Mouse (Mus musculus): ENCODE results near the gene Dnm3. TPM values are rescaled to one million over a fixed set of nuclear protein-coding genes. Genes with fewer than 3 reads are reported as not detected.

The Dnm3 gene
- polyA plus RNA-seq, 1 experiment, result 3.0 TPM

DNA sequence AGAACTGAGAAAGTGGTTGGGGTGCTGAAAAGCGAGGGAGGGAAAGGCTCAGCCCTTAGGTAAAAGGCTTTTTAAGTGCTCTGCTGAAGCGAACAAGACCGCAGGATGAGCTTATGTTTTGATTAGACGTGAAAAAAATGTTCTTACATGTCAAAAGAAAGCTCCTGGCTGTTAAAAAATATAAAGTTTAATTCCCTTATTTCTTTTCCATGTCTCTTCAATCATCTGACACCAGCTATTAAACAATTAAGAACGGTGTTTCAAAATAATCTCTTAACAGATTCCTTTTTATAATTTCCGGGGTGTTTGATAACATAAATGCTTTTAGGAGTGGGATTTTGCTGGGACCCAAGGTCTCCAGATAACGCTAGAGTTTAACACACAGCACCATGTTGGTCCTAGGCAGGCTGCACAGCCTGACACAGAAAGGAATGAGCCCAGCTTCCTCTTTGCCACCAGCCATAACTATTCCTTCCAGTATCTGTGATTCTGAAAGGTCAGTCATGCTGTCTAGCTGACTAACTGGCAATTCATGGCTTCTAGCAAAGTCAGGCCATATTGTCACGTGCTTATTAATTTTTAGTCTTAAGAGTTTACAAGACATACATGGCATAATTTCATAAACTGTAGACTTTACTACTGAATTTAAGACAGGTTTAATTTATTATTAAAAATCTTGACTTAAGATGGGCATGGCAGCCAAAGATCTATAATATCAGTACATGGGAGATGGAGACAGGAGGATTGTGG is 383.1 kb downstream of the Dnm3 start:
- Histone ChIP-seq H3K27me3 (ENCODE audit: control insufficient read depth, insufficient read depth, insufficient read length) (no peaks in the 10 kb centered on the region), H3ac (ENCODE audit: control insufficient read depth, insufficient read length) (no peak overlapping the region), H3K4me3 (no peak overlapping the region), H3K4me2 (ENCODE audit: low read depth) (peak overlapping the region; percentile 53), H3K36me3 (ENCODE audit: control insufficient read depth, insufficient read depth) (no peaks in the 10 kb centered on the region), H3K79me2 (ENCODE audit: control insufficient read depth, insufficient read depth) (no peaks in the 10 kb centered on the region)
- TF ChIP-seq POLR2AphosphoS2 (IDR thresholded peaks at IDR 0.05; ENCODE audit: insufficient read length, low read depth) (no peak), MAX (IDR thresholded peaks at IDR 0.05; ENCODE audit: low read depth) (no peak), USF1 (IDR thresholded peaks at IDR 0.05; ENCODE audit: low read depth) (no peak)

GRCm38 (mm10) chr1:162093806-162094522 is 383.9 kb downstream of the Dnm3 start:
- no peak for TF ChIP-seq USF1 (IDR thresholded peaks at IDR 0.05; ENCODE audit: low read depth)
- TF ChIP-seq SRF (IDR thresholded peaks at IDR 0.05; ENCODE audit: control insufficient read depth, insufficient read length, low read depth), result no peak
- TF ChIP-seq POLR2A (IDR thresholded peaks at IDR 0.05; ENCODE audit: insufficient read length, low read depth), result no peak
- TF ChIP-seq E2F4 (IDR thresholded peaks at IDR 0.05; ENCODE audit: insufficient read depth), result no peak
- no peak for TF ChIP-seq MAX (IDR thresholded peaks at IDR 0.05; ENCODE audit: low read depth)
- TF ChIP-seq MYOD1 (IDR thresholded peaks at IDR 0.05; ENCODE audit: control insufficient read depth in 1 of 3, insufficient read length in 2 of 3, low read depth in 2 of 3), result no peak
- no peak for TF ChIP-seq TCF3 (IDR thresholded peaks at IDR 0.05; ENCODE audit: insufficient read length, low read depth)
- no peak for TF ChIP-seq MYOG (IDR thresholded peaks at IDR 0.05; ENCODE audit: control insufficient read depth in 1 of 3, insufficient read depth in 1 of 3, insufficient read length in 2 of 3, low read depth in 2 of 3)
- TF ChIP-seq CEBPB (IDR thresholded peaks at IDR 0.05; ENCODE audit: insufficient read depth, poor library complexity, severe bottlenecking), result no peak
- no peak for TF ChIP-seq POLR2AphosphoS2 (IDR thresholded peaks at IDR 0.05; ENCODE audit: insufficient read length, low read depth)
- no peak for TF ChIP-seq TCF12 (IDR thresholded peaks at IDR 0.05; ENCODE audit: insufficient read depth, poor library complexity, severe bottlenecking)
- no peak for TF ChIP-seq REST (IDR thresholded peaks at IDR 0.05; ENCODE audit: insufficient read depth, insufficient read length)
- Histone ChIP-seq H3K4me3 (no peak overlapping the region), H3K27me3 (ENCODE audit: control insufficient read depth, insufficient read depth, insufficient read length) (no peaks in the 10 kb centered on the region), H3K36me3 (ENCODE audit: control insufficient read depth, insufficient read depth) (no peaks in the 10 kb centered on the region), H3K79me2 (ENCODE audit: control insufficient read depth, insufficient read depth) (no peaks in the 10 kb centered on the region), H3K4me2 (ENCODE audit: low read depth) (peak overlapping the region; percentile 53), H3ac (ENCODE audit: control insufficient read depth, insufficient read length) (no peak overlapping the region)

DNA sequence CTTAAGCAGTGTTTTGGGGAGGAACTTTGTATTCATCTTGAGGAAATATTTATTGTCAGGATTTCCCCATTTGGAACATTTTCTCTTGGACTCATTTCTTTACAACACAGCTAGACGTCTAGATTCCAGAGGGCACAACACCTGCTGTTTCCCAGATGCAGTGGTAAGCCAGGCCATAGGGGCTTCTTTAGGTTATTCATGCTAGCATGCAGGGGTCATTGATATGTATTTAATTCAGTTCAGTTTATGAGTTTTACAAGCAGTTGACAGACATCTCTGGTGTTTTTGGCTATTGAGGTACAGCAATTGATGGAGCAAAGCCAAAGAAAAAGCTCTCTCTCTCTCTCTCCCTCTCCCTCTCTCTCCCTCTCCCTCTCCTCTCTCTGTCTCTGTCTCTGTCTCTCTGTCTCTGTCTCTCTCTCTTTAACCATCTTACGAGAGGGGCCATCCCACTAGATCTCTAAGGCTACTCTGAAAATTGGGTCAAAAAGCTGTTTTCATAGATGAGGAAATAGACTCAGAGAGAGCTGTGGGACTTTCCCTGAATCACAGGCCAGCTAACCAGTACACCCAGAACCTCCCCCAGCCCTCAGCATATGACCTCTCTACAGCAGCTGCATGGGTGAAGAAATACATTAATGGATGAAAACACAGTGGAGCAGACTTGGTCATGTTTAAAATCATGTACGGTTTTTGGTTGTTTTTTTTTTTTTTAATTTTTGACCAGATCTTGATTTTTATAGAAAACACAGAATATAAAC is 384.8 kb downstream of the Dnm3 start:
- H3K4me3 ChIP-seq, result no peak overlapping the region
- TF ChIP-seq REST (IDR thresholded peaks at IDR 0.05; ENCODE audit: insufficient read depth, insufficient read length) (no peak), POLR2A (IDR thresholded peaks at IDR 0.05; ENCODE audit: insufficient read length, low read depth) (no peak), E2F4 (IDR thresholded peaks at IDR 0.05; ENCODE audit: insufficient read depth) (no peak), USF1 (IDR thresholded peaks at IDR 0.05; ENCODE audit: low read depth) (no peak), MYOD1 (IDR thresholded peaks at IDR 0.05; ENCODE audit: control insufficient read depth in 1 of 3, insufficient read length in 2 of 3, low read depth in 2 of 3) (peak in 1 of 3 experiments; percentile 52), TCF12 (IDR thresholded peaks at IDR 0.05; ENCODE audit: insufficient read depth, poor library complexity, severe bottlenecking) (no peak)
- H3K36me3 ChIP-seq (ENCODE audit: control insufficient read depth, insufficient read depth), result no peaks in the 10 kb centered on the region
- no peak overlapping the region for H3ac ChIP-seq (ENCODE audit: control insufficient read depth, insufficient read length)
- H3K4me2 ChIP-seq (ENCODE audit: low read depth), result peak overlapping the region; percentile 53
- no peaks in the 10 kb centered on the region for H3K27me3 ChIP-seq (ENCODE audit: control insufficient read depth, insufficient read depth, insufficient read length)
- no peaks in the 10 kb centered on the region for H3K79me2 ChIP-seq (ENCODE audit: control insufficient read depth, insufficient read depth)

- H3K79me2 ChIP-seq (ENCODE audit: control insufficient read depth, insufficient read depth), result no peaks in the 10 kb centered on the region
These were observed 385.4 kb downstream of the Dnm3 start for GRCm38 (mm10) chr1:162092401-162092800.

More at GRCm38 (mm10) chr1:162092401-162092800, 385.4 kb downstream of the Dnm3 start:
- no peak overlapping the region for H3K4me2 ChIP-seq (ENCODE audit: low read depth)
- no peaks in the 10 kb centered on the region for H3K36me3 ChIP-seq (ENCODE audit: control insufficient read depth, insufficient read depth)
- H3ac ChIP-seq (ENCODE audit: control insufficient read depth, insufficient read length), result no peak overlapping the region
- no peak overlapping the region for H3K4me3 ChIP-seq
- TF ChIP-seq CEBPB (IDR thresholded peaks at IDR 0.05; ENCODE audit: insufficient read depth, poor library complexity, severe bottlenecking) (no peak), MYOG (IDR thresholded peaks at IDR 0.05; ENCODE audit: control insufficient read depth in 1 of 3, insufficient read depth in 1 of 3, insufficient read length in 2 of 3, low read depth in 2 of 3) (no peak), TCF3 (IDR thresholded peaks at IDR 0.05; ENCODE audit: insufficient read length, low read depth) (no peak), REST (IDR thresholded peaks at IDR 0.05; ENCODE audit: insufficient read depth, insufficient read length) (no peak), MYOD1 (IDR thresholded peaks at IDR 0.05; ENCODE audit: control insufficient read depth in 1 of 3, insufficient read length in 2 of 3, low read depth in 2 of 3) (no peak), POLR2AphosphoS2 (IDR thresholded peaks at IDR 0.05; ENCODE audit: insufficient read length, low read depth) (no peak), TCF12 (IDR thresholded peaks at IDR 0.05; ENCODE audit: insufficient read depth, poor library complexity, severe bottlenecking) (no peak)
- H3K27me3 ChIP-seq (ENCODE audit: control insufficient read depth, insufficient read depth, insufficient read length), result no peaks in the 10 kb centered on the region
